Mouse (Mus musculus) adrenal gland (tissue): Measurements from ENCODE around the gene Olfr1355.
"Not testable (repeated sequence)": the region's sequence is repeated elsewhere in the genome, so short reads cannot be mapped to it uniquely, and the experiment has no call there.

Source experiments
- intact Hi-C: fragments of 180-260 bp; cut with DNase I; formaldehyde crosslinking; loops from one replicate; pipeline ENCODE4 v1.15.1; 2025
- long read RNA-seq, 2 experiments: library from polyadenylated mRNA; unstranded; transcript quantifications; one replicate each; pipeline ENCODE4 v2.0.0; 2020; ENCODE audit warnings: borderline replicate concordance in 1 of 2; ENCODE audit not compliant: insufficient replicate concordance in 1 of 2

Gene Olfr1355
- long read RNA-seq, experiment 1, result 0 reads
- long read RNA-seq, experiment 2, result 0 reads

DNA sequence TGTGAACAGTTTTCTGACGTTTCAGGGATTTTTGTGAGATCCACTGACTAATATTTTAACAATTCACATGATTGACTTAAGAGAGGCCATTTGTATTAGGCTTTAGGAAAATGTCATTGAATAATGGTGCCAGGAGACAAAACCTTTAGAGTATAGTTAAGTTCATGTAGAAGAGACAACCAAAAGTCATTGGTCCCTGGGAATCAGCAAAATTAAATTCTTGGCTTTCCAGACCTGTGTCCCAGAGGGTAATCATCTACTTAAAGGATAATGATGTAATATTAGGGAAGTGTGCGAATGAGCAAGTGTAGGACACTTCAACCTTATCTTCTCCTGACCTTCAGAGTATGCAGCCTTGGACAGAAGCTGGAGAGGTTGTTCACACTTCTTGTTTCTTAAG is at the start of gene Olfr1355:
TSS of gene Olfr1355 (plus strand) at position 301 of the 400 bp plus-strand sequence.
- intact Hi-C loops, result no loop called here

GRCm38 (mm10) chr10:78840456-78840855 is 34.9 kb upstream of the Olfr1355 start:
- intact Hi-C loops, result not testable (repeated sequence)

GRCm38 (mm10) chr10:78852066-78852465 is 23.3 kb upstream of the Olfr1355 start, which contains the start of gene Olfr1356:
TSS of gene Olfr1356 (minus strand) at chr10:78852166.
- intact Hi-C loops, result no loop called here

GRCm38 (mm10) chr10:78912871-78913270 is 37.5 kb downstream of the Olfr1355 start, which contains the start of gene Olfr1354:
TSS of gene Olfr1354 (plus strand) at chr10:78913171.
- intact Hi-C loops, result not testable (repeated sequence)
